Mouse (Mus musculus): ENCODE measurements around the gene Zfp423.
"Not testable (repeated sequence)": the region's sequence is repeated elsewhere in the genome, so short reads cannot be mapped to it uniquely, and the experiment has no call there.

The Zfp423 gene

DNA sequence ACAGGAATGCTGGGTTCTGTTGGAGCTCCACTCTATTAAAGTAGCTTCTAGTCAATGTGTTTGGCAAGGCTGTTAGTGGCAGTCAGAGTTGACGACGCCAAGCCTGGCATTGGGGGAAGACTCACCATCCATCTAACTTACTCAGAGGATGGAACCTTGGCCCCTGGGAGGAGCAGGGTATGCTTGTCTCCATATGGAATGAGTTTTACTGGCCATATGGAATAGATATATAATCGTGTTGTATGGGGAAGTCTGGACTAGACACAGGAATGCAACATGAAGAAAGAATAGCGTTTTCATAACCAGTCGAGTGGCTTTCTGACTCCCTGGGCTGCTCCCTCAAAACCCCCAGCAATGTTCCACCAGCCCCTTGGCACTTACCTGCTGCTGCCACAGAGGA is 55.3 kb downstream of the Zfp423 start:
- in situ Hi-C loops (cut with MseI, MboI), result no loop called here

DNA sequence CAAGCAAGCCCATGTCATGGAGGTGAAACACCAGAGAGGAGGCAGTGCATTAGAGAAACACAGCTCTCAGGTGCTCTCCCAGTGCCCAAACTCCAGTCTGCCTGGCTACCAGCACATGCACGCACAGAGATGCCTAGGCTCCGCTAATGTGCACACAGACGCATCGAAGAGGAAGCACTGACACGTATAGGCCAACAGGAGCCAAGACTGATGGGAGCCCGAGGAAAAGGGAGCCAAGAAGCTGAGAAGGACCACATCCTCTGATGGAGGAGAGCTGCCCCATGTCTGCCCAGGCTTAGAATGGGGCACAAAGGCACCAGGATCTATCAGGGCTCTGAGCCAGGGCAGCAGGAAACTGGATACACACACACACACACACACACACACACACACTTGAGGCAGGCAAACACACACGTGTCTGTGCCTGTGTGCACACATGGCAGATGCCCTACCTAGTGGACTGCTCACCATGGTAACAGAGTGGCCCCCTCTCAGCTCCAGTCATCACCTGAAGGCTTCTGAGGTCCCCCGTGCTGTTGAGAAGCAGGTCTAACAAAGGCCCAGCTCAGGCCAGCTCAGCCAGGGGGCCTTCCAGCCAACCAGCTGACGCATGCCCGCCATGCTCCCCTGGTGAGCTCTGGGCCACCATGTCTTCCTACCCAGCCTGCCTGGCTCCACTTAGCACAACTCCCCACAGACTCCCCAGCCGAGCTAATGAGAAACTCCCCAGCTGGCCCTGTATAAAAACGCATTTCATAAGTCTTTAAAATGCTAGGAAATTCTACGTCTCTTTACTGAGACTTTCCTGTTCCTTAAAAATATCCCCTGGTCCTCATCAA is 64.0 kb downstream of the Zfp423 start:
- in situ Hi-C loops (cut with MseI, MboI), result no loop called here

DNA sequence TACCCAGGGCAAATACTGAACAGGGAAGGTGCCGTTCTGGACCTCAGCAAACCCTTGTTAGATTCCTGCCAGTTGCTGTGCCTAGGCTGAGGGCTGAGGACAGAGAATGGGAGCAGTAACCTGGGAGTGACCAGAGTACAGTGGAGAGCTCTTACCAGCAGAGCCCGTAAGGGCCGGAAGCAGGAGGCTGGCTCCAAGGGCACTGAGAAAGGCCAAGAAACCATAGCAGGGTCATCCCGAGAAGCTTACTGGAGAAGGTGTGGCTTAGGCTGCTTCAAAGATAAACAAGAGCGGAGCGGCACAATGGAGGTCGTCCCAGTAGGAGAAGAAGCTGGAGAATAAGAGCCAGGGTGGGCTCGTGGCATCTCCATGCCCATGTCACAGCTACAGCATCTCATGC is 65.1 kb downstream of the Zfp423 start:
- in situ Hi-C loops (cut with MseI, MboI), result no loop called here

DNA sequence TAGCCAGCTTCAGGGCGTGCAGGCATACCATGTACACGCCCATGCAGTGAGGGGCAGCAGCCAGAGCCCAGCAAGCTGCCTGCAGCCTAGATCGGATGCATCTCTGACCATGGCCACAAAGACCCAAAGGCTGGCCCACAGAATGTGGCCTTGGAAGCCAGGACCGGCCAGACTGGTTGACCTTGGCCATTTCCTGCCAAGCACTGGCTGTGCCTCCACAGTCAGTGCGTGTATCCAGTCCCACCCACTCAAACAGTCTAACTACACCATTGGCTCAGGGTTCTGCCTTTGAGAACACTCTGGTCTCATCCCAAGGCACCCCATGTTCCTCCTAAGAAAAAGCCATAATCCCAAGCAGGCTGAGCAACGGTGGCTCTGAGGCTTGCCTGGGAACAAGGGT is 65.8 kb downstream of the Zfp423 start:
- in situ Hi-C loops (cut with MseI, MboI), result no loop called here

DNA sequence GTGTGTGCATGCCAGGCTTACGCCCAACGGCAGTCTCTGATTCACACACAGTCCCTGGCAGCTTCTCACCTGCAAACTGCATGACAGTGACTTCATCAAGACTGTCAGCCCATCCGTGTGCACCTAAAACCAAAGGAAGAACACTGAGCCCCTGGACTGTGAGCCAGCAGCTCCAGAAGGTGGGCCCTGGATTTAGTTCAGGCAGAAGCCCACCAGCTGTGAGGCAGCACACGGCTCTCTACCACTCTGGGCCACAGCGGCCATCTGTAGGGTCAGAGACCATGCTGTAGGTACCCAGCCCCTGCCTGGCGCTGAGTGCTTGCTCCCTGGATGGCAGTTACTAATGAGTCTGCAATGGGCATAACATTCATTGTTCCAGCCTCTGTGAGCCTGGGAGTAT is 66.5 kb downstream of the Zfp423 start:
- in situ Hi-C loops (cut with MseI, MboI), result no loop called here

DNA sequence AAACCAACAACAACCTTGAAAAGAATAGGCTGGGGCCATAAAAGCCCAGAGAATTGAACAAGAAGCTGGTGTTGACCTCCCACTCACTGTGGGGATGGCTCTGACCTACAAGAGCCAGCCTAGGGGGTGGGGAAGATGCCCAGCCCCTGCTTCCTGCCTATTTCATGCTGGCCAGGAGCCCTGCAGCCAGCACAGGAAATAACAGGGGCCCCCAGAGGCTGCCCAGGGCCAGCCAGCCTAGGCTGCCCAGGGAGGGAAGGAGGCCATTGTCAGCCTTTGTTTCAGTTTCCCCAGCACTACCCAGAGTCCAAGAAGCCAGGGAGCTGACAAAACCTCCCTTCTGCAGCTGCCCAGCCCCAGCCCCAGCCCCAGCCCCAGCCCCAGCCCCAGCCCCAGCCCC is 67.5 kb downstream of the Zfp423 start:
- in situ Hi-C loops (cut with MseI, MboI), result no loop called here

DNA sequence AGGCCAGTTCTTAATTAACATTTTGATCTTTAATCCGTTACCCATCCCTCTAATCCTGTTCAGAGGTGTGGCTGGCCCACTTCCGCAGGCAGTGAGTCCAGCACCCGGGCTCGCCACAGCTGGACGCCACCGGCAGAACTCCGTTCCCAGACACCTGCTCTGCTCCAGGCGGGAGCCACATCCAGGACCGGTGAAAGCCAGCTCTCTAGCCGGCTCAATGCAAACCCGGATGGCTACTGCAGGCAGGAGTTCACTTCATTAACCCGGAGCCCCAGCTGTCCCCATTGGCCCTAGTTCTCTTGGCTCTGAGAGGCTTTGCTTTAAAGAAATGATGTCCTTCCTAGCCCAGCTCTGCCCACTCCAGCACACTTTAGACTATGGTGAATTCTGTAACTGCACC is 71.4 kb downstream of the Zfp423 start:
- in situ Hi-C loops (cut with MseI, MboI), result no loop called here

DNA sequence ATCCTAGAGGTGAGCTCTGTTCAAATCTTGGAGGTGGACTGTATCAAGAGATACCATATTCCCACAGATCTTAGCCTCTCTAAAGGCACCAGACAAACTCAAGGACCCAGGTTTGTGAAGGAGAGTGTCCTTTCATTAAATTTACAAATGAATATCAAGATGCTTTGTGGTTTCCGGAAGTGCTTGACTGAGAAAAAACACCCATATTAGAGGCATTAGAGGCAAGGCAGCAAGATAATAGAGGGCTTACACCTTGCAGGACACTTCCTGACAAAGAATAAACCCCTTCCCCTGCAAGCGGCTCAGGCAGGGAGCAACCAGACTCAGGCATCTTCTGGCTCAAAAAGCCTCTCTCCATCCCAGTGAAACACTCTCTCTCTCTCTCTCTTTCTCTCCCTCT is 78.3 kb downstream of the Zfp423 start:
- in situ Hi-C loops (cut with MseI, MboI), result no loop called here

DNA sequence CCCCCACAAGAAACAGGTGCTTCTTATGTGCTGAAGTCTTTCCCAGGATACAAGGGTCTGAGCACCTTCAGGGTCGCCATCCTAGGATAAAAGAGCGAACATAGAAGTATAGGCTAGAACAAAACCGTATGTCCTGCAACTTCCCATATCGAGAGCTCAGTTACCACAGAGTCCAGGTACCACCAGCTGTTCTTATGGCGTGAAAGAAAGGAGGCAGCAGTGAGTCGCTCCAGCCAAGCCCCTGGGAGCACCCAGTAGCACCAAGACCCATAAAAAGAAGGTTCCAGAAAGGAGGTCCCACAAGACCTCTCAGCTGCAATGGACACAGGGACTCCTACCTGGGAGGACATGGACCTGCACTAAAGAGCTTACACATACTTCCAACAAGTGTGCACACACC is 83.5 kb downstream of the Zfp423 start:
- in situ Hi-C loops (cut with MseI, MboI), result no loop called here

DNA sequence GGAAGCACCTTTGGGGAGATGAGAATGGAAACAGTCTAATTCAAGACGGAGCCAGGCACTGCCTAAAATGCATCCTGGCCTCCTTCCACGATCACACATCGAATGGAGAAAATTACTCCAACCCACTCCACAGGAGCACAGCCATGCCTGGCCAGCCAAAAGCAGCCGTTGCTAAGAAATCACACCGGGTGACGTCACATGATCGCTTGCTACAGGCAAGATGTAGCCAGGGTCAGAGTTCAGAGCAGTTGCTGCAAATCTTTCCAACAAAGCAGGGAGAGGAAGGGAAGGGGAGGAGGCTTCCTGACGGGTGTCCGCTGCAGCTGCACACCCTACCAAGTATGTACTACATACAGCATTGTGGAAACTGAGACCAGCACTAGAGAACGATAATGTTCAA is 83.9 kb downstream of the Zfp423 start:
- in situ Hi-C loops (cut with MseI, MboI), result no loop called here

DNA sequence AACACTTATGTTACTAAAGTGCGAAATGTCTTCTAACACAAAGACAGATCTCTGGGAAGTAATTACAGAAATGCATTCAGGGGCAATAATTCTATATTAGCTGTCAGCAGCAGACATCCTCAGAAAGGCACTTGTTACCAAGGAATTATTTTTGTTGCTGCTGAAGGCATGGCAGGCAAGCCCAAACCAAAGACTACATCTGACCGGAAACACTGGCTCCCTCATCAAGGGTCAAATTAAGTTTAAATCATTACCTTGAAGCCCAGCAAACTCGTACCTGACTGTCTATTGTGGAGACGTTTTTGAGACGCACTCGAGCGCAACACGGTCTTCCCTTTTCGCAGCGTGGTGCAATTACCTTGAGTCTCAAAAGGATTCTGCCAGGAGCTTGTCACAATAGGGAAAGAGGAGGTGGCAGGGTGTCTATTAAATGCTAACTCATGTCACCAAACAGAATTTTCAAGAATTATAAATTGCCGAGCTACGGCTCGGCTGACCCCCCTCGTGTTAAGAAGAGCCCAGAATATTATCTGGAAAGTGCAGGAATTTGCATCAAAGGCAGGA is 86.3 kb downstream of the Zfp423 start:
- in situ Hi-C loops (cut with MseI, MboI), result no loop called here

DNA sequence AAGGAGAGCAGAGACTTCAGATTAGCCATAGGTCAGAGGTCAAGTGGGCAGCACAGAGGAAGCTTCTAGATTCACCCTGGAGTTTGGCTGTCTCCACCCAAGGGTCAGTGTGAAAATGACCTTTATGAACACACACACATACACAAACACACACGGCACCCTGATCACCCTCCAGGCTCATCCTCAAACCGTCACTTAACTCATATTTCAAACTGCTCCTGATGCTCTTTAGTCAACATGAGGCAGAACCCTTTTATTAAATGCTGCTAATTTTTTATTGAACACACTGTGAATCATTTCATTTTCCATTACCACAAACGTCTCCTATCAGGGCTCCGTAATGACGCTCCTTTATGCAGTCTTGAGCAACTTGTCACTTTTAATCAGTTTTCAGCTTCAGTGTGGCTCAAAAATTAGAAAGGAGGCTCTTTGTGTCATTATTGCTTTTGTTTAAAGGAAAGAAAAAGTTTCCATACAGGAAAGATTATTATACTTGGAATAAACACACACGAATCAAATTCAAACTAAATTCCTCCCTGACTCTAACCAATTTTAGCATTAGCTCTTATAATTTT is 87.0 kb downstream of the Zfp423 start:
- in situ Hi-C loops (cut with MseI, MboI), result no loop called here

DNA sequence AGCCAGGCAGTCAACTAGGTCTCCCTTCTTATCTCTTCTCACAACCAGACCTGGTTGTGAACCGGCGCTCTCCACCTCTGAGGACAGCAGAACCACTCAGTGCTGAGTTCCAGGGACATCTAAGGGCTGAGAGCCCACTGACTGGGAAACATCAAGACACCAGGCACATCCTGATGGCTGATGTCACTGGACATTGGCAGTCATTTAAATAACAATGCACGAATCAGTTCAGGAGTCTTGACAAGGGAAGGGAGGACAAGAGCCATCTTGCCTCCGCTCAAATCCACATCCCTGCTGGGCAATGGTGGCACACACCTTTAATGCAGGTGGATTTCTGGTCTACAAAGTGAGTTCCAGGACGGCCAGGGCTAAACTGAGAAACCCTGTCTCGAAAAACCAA is 92.8 kb downstream of the Zfp423 start:
- in situ Hi-C loops (cut with MseI, MboI), result no loop called here

DNA sequence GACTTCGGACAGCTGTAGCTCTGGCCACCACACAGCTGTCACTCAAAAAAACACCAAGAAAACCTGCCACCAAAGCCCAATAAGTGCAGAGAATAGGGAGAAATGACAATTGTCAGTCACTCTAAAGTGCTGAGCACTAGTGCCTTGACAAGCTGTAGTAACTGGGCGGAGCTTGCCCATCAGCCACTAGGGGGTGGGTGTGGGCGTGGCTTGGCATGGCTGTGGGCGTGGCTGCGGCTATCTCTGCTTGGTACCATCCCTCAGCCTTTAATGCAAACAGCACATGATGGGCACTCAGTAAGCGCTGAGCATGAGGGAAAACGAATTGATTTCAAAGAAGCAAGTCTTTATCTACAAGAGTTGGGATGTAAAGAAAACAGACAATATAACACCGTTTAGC is 95.2 kb downstream of the Zfp423 start:
- in situ Hi-C loops (cut with MseI, MboI), result no loop called here

DNA sequence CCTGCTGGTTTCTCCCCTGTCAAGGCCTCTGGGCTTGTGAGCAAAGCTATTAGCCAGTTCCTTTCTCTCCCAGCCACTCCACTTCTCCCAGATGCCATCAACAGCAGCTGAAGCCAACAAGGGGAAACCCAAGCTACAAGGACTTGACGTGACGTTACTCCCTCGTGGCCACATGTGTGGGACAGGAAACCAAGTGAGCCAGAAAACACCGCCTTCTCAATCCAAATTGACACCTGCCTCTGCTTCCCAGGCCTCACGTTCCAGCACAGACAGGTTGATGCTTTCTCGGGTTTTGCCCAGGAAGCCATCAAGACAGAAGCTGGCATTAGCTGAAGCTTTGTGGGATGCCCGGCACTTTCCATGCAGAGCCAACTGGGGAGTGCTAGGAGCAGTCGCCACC is 96.3 kb downstream of the Zfp423 start:
- in situ Hi-C loops (cut with MseI, MboI), result no loop called here

DNA sequence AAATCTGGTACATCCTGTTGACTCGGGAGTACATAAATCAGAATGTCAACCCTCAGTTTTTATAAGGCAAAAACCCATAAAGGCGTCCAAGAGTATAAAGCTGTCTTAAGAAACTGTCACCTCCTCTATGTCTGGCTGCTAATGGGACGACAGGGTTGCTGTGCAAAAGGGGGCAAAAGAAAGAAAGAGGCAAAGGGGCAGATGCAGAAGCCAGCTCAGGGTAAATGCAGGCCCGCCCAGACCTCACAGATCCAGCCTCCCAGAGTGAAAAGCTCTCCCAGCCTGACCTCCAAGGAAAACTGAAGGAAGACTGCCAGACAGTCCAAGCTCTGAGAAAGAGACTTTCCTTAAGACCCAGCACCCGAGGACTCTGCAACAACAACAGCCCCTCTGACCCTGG is 97.7 kb downstream of the Zfp423 start:
- in situ Hi-C loops (cut with MseI, MboI), result no loop called here

DNA sequence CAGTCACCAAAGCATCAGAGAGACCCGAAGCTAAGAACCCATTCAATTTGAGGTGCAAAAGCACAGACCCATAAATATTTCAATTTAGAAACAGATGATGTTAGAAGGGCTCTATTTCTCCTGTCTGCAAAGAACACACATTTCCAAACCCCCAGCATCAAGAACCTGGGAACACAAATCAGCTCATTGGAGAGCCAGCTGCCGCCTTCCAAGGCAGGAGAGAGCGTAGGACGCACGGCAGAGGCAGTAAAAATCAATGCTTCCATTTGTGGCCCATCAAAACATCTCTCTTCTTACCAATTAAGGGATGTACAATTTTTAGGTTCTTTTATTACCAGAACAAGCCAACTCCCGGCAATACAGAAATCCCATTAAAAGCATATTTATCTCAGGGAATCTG is 98.5 kb downstream of the Zfp423 start:
- in situ Hi-C loops (cut with MseI, MboI), result no loop called here

DNA sequence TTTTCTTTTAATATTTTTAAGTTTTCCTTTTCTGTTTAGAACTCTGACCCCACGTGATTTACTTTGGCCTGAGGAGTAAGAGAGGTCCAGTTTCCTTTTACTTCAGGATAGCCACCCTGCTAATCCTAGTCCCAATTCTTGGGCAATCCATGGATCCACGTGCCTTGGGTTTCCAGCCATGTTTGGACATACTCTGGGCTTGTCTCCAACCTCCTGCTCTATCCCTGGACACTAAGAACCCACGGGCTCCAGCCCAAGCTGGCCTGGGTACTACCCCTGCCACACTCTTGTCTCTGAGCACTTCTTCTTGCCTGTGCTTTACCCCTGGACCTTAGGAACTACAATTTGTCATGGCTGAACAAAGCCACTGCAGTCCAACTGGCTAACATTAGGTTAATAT is 107.5 kb downstream of the Zfp423 start:
- in situ Hi-C loops (cut with MseI, MboI), result no loop called here

DNA sequence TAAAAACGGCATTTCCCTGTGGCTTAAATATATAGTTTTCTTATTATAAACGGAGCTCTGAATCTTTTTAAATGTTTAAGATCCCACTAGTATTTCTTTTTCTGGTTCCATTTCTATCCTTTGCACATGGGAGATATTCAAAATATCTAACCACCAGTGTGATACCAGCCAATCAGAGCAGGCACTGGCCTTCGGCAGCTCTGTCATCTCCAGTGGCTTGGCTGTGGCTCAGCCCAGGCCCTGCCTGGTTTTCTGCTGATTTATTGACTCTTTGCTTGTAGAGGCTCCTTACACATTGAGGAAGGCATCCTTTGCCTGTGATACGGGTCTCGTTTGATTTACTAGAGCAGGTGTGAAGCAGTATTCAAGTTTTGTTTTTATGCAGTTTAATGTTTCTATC is 108.0 kb downstream of the Zfp423 start:
- in situ Hi-C loops (cut with MseI, MboI), result no loop called here

DNA sequence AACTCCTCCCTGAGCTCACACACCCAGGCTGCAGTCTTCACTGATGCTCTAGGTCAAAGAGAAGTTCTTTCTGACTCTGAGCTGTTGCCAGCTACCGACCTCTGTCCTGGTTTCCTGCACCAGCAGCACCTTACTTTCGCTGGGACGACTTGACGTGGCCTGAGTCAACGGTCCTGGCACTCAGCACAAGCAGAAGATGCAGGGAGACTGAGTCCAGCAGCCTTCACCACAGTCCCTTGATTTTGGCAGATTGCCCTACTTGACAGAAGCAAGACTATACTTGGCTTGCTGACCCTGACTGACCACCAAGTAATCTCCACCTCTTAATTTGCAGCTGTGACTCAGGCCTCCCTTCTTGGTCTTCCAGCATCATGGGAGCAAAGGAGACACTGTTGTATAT is 110.6 kb downstream of the Zfp423 start:
- in situ Hi-C loops (cut with MseI, MboI), result no loop called here

DNA sequence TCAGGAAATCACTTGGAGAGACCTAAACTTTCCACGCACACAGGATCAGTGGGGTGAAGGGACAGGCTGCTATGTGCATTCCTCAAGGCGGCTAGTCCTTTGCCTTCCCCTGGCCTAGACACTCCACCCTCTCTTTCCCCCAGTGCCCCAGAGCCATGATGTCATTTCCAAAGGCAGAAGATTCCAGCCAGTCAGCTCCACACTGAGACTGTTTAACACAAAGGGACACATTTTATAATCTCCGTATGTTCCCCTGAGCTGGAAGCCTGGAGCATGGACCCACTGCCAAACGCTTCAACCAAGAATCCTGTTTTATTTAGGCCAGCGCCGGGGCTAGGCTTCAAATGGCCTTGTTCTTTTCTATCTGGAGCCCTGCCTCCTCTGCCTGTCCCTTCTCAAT is 111.6 kb downstream of the Zfp423 start:
- in situ Hi-C loops (cut with MseI, MboI), result no loop called here

DNA sequence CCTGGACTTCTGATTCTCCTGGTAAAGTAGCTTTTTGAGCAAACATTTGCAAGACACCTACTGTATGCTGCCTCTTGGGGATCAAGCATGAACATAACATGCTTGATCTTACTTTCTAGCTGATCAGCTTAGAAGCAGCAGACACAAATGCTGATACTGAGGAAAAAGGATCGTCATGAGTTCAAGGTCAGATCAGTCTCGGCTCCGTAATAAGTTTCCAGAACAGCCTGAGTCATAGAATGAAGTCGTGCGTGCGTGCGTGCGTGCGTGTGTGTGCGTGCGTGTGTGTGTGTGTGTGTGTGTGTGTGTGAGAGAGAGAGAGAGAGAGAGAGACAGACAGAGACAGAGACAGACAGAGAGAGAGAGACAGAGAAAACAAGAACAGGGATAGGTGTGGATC is 117.3 kb downstream of the Zfp423 start:
- in situ Hi-C loops (cut with MseI, MboI), result not testable (repeated sequence)

DNA sequence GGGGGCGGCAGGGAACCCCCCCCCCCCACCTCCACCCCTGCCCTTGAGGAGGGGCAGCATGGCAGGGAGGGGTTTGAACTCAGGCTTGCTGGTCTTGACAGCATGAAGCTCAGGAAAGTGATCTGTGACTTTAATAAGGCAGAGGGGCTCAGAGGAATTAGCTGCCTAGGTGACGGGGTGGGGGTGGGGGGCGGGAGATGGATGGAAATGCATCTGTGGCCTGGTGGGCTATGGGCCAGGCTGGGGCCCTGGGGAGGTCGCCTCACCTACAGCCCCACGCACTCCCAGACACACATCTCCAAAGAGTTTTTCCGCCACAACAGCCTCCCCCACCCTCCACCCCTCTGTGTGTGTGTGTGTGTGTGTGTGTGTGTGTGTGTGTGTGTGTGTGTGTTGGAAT is 122.1 kb downstream of the Zfp423 start:
- in situ Hi-C loops (cut with MseI, MboI), result no loop called here
